Mouse (Mus musculus): ENCODE data around the gene C330021F23Rik. TPM values are rescaled to one million over a fixed set of nuclear protein-coding genes. Genes with fewer than 3 reads are reported as not detected.

C330021F23Rik gene
- polyA plus RNA-seq, 1 experiment from 2014 or later: 0.76 TPM

DNA sequence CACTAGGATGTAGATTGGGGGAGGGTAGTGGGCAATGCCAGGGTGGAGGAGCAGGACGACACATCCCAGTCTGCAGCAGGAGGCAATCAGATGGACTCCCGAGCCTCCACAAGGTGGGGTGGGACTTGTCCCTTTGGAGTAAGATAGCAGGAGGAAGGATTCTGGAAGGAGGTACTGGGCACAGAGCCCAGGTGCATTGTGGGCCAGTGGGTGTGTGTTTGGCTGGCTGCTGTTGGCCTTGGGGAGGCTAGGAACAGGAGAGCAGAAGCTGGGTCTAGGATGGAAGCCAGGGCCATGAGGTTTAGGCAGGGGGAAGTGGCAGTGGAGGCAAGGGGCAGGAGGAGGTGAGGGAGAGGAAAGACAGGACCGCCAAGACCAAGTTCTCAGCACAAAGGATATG, 25.7 kb downstream of the C330021F23Rik start:
- H3K9me3 ChIP-seq: no peaks in the 10 kb centered on the region
- H3K4me1 ChIP-seq: peaks cover 14% of the 10 kb centered on the region
- H3K27ac ChIP-seq: no peak overlapping the region
- H3K4me3 ChIP-seq: no peak overlapping the region
- no peak for ATAC-seq (ENCODE audit: insufficient number of reproducible peaks, insufficient read depth, low FRiP score, low TSS enrichment, low read depth)
- H3K36me3 ChIP-seq: peaks cover under 1% of the 10 kb centered on the region; the same call in 1 of the 2 replicates
- no peak overlapping the region for H3K4me2 ChIP-seq
- no peaks in the 10 kb centered on the region for H3K27me3 ChIP-seq
- no peak overlapping the region for H3K9ac ChIP-seq
- WGBS: 79% methylated on average over 3 of the region's 3 CpGs

DNA sequence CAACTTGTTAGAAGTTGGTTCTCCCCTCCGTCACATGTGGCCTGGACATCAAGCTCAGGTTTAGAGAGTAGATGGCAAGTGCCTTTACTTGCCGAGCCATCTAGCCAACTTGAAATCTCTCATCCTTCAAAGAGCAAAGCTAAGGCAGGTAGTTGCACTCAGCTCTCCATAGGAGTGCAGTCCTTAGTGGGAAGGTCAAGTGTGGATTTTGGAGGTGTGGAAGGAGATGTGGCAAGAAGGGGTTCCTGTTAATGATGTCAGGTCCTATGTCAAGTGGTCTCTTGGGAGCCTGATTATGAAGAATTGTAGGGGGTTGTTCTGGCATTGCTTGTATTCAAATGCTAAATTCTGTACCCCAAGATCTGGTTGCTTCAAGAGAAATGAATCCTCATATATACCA, 26.7 kb downstream of the C330021F23Rik start:
- H3K27me3 ChIP-seq: no peaks in the 10 kb centered on the region
- ATAC-seq (ENCODE audit: insufficient number of reproducible peaks, insufficient read depth, low FRiP score, low TSS enrichment, low read depth): no peak
- no peak overlapping the region for H3K4me2 ChIP-seq
- 79% methylated on average over 2 of the region's 2 CpGs for WGBS
- H3K36me3 ChIP-seq: peaks cover 10% of the 10 kb centered on the region; the same call in 1 of the 2 replicates
- H3K9me3 ChIP-seq: no peaks in the 10 kb centered on the region
- H3K9ac ChIP-seq: no peak overlapping the region
- H3K4me3 ChIP-seq: no peak overlapping the region
- H3K27ac ChIP-seq: no peak overlapping the region
- peaks cover 10% of the 10 kb centered on the region for H3K4me1 ChIP-seq

DNA sequence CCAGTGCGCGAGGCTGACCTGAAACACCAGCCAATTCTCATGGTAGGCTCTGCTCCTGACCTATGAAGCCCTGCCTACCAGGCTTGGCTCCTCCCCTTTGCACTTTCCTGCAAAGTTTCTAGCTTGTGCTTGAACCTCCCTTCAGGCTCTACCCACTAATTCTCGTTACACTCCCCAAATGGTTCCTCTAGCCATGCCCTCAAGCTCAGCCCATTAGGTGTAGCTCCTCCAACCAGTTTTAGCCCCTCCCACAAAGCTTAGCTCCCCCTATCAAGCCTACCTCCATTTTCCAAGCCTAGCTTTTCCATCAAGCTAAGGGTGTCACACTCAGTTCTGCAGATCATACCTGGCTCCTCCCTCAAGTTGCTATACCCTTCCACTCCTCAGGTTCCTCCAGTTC, 30.3 kb downstream of the C330021F23Rik start:
- H3K27me3 ChIP-seq: no peaks in the 10 kb centered on the region
- no peak for ATAC-seq (ENCODE audit: insufficient number of reproducible peaks, insufficient read depth, low FRiP score, low TSS enrichment, low read depth)
- no peak overlapping the region for H3K4me3 ChIP-seq
- H3K4me1 ChIP-seq: peaks cover 10% of the 10 kb centered on the region
- H3K9me3 ChIP-seq: no peaks in the 10 kb centered on the region
- H3K4me2 ChIP-seq: no peak overlapping the region
- peaks cover 22% of the 10 kb centered on the region for H3K36me3 ChIP-seq
- H3K9ac ChIP-seq: no peak overlapping the region
- 69% methylated on average over 3 of the region's 3 CpGs for WGBS
- H3K27ac ChIP-seq: no peak overlapping the region

DNA sequence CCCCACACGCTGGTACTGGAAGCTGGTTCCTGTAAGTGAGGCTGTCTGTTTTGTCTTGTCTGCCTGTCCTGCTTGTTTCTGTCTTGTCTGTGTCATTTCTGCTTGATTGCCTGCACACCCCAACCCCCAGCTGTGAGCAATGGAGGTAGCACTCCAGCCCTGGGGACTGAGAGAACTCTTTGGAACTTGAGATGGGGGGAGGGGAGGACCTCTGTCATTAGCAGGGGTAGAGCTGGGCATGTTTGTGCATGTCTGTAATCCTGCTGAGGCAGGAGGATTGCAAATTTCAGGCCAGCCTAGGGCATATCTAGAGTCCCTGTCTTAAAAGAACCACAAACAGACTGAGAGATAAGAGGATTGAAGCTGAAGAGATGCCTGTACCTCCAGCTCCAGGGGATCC, 31.4 kb downstream of the C330021F23Rik start:
- H3K27ac ChIP-seq: no peak overlapping the region
- H3K4me3 ChIP-seq: no peak overlapping the region
- 57% methylated on average over 1 of the region's 1 CpGs for WGBS
- no peak for ATAC-seq (ENCODE audit: insufficient number of reproducible peaks, insufficient read depth, low FRiP score, low TSS enrichment, low read depth)
- H3K27me3 ChIP-seq: no peaks in the 10 kb centered on the region
- H3K9ac ChIP-seq: no peak overlapping the region
- peaks cover 33% of the 10 kb centered on the region for H3K36me3 ChIP-seq
- H3K4me1 ChIP-seq: peaks cover 10% of the 10 kb centered on the region
- no peaks in the 10 kb centered on the region for H3K9me3 ChIP-seq
- no peak overlapping the region for H3K4me2 ChIP-seq

DNA sequence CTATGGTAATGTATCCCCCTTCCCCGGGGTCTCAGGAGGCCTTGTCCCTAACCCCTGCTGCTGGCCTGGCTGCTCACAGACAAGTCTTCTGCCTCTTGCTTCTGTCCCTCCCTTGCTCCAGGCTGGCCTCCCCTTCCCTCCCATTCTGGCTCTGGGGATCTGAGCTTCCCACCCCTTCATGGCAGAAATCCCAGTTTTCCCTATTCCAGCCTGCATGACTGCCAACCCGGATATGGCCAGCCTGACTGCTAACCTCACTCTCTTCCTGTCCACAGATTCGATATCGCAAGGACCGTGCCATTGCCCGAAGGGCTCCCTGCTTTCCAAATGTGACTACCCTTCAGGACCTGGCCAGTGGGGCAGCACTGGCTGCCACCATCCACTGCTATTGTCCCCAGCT, 32.6 kb downstream of the C330021F23Rik start:
- ATAC-seq (ENCODE audit: insufficient number of reproducible peaks, insufficient read depth, low FRiP score, low TSS enrichment, low read depth): no peak
- Histone ChIP-seq H3K9me3 (no peaks in the 10 kb centered on the region), H3K27me3 (no peaks in the 10 kb centered on the region), H3K9ac (no peak overlapping the region), H3K27ac (no peak overlapping the region), H3K4me2 (no peak overlapping the region), H3K36me3 (peaks cover 37% of the 10 kb centered on the region), H3K4me3 (no peak overlapping the region), H3K4me1 (no peaks in the 10 kb centered on the region)
- WGBS: 88% methylated on average over 6 of the region's 6 CpGs

DNA sequence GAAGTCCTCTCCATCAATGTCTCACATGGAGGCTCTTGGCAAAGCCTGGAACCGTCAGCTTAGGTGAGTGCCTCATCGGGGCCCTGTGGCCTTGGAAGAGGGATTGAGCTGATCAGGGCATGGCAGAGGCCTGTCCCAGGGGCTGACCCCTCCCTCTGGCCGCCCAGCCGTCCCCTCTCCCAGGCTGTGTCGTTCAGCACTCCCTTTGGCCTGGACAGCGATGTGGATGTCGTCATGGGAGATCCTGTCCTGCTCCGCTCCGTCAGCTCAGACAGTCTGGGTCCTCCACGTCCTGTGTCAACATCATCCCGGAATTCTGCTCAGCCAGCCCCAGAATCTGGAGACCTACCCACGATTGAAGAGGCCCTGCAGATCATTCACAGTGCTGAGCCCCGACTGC, 35.6 kb downstream of the C330021F23Rik start:
- no peak for ATAC-seq (ENCODE audit: insufficient number of reproducible peaks, insufficient read depth, low FRiP score, low TSS enrichment, low read depth)
- H3K36me3 ChIP-seq: peaks cover 60% of the 10 kb centered on the region
- H3K9me3 ChIP-seq: no peaks in the 10 kb centered on the region
- no peak overlapping the region for H3K9ac ChIP-seq
- no peak overlapping the region for H3K4me2 ChIP-seq
- no peaks in the 10 kb centered on the region for H3K27me3 ChIP-seq
- 77% methylated on average over 13 of the region's 13 CpGs for WGBS
- H3K27ac ChIP-seq: no peak overlapping the region
- H3K4me1 ChIP-seq: no peaks in the 10 kb centered on the region
- H3K4me3 ChIP-seq: no peak overlapping the region

DNA sequence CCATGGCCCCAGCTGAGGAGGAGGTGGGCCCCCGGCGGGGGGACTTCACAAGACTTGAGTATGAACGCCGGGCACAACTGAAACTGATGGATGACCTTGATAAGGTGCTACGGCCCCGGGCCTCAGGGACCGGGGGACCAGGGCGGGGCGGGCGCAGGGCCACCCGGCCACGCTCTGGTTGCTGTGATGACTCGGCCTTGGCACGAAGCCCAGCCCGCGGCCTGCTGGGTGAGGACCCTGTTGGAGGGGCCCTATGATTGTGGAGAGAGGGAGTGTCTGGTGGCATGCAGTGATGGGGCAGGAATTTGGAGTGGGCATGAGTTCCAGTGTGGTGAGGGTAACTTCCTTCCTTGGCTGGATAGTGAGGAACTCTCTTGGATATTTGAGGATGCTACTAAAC, 38.8 kb downstream of the C330021F23Rik start:
- no peaks in the 10 kb centered on the region for H3K27me3 ChIP-seq
- H3K36me3 ChIP-seq: peaks cover 79% of the 10 kb centered on the region
- ATAC-seq (ENCODE audit: insufficient number of reproducible peaks, insufficient read depth, low FRiP score, low TSS enrichment, low read depth): no peak
- H3K4me2 ChIP-seq: no peak overlapping the region
- H3K4me3 ChIP-seq: no peak overlapping the region
- H3K27ac ChIP-seq: no peak overlapping the region
- H3K9me3 ChIP-seq: no peaks in the 10 kb centered on the region
- H3K4me1 ChIP-seq: peaks cover 8% of the 10 kb centered on the region
- no peak overlapping the region for H3K9ac ChIP-seq
- WGBS: 83% methylated on average over 16 of the region's 16 CpGs

DNA sequence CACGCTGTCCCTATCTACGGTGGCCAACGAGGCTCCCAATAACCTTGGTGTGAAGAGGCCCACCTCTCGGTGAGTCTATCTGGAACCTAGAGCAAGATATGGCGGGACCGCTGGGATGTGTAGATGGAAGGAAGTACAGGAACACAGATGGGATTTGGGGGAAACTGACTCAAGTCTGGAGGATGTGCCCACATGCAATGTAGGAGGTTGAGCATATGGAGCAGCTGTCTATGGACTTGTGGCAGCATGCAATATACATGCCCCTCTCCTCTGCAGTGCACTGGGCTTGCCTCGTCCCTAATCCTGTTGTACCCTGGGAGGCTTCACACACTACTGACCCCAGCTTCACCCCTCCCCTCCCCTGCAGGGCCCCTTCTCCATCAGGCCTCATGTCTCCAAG, 40.0 kb downstream of the C330021F23Rik start:
- ATAC-seq (ENCODE audit: insufficient number of reproducible peaks, insufficient read depth, low FRiP score, low TSS enrichment, low read depth): no peak
- 88% methylated on average over 7 of the region's 7 CpGs for WGBS
- Histone ChIP-seq H3K27ac (no peak overlapping the region), H3K4me1 (peaks cover 8% of the 10 kb centered on the region), H3K4me2 (no peak overlapping the region), H3K4me3 (no peak overlapping the region), H3K9ac (no peak overlapping the region), H3K9me3 (no peaks in the 10 kb centered on the region), H3K27me3 (no peaks in the 10 kb centered on the region), H3K36me3 (peaks cover 84% of the 10 kb centered on the region)

DNA sequence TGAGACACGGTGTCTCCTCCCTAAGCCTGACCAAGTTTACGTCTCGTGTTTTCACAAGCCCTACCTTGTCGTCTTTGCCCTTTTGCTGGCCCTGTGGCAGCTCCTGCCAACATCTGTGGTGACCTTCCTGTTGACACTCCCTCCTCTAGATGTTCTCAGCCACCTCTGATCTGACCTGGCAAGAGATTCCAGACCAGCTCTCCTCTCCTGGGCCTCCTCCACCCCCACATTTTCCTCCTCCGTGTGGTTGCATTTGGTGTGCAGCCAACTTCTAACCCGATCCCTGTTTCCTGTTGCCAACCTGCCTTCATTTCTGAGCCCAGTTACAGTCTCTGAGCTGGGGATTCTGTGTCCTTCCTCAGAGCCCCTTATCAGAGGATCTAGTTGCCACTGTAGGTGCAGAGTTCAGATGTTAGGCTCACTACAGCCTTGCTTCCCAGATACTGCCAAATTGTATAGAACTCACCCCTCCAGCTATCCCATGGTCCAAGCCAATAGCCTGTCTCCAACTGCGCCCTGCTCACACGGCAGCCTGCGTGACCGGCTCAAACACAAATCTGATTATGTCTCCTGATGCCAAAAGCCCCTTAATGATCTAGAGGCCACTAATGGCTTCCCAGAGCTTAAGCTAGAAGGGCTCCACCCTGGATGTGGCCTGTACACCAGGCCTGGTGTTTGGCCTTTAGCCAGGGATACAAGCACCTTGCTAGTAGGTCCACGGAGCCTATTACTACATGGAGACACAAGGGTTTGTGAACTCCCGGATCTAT, 41.4 kb downstream of the C330021F23Rik start:
- Histone ChIP-seq H3K36me3 (peaks cover 85% of the 10 kb centered on the region), H3K9ac (no peak overlapping the region), H3K9me3 (no peaks in the 10 kb centered on the region), H3K4me3 (no peak overlapping the region), H3K4me2 (no peak overlapping the region), H3K27ac (peak overlapping the region; percentile 45; the same call in 1 of the 2 replicates), H3K27me3 (no peaks in the 10 kb centered on the region), H3K4me1 (peaks cover 8% of the 10 kb centered on the region)
- ATAC-seq (ENCODE audit: insufficient number of reproducible peaks, insufficient read depth, low FRiP score, low TSS enrichment, low read depth): no peak
- 70% methylated on average over 12 of the region's 12 CpGs for WGBS

DNA sequence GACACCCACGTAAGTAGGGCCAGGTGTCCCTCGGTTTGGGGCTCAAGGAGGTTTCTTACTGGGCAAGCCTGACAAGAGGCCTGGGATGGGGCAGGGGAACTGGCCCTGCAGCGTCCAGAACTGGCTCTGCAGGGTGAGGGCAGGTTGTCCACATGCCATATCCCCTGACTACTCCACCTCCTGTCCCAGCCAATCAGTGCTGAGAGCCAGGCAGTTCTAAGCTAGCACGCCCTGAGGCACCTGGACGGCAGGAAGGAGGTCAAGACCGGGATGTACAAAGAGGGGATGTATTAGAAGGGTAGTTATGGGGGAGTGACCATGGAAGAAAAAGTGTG, 42.0 kb downstream of the C330021F23Rik start:
- no peak overlapping the region for H3K4me3 ChIP-seq
- no peaks in the 10 kb centered on the region for H3K27me3 ChIP-seq
- H3K9ac ChIP-seq: no peak overlapping the region
- H3K27ac ChIP-seq: peak overlapping the region; percentile 45; the same call in 1 of the 2 replicates
- ATAC-seq (ENCODE audit: insufficient number of reproducible peaks, insufficient read depth, low FRiP score, low TSS enrichment, low read depth): no peak
- 58% methylated on average over 6 of the region's 6 CpGs for WGBS
- H3K9me3 ChIP-seq: no peaks in the 10 kb centered on the region
- no peak overlapping the region for H3K4me2 ChIP-seq
- H3K36me3 ChIP-seq: peaks cover 86% of the 10 kb centered on the region
- H3K4me1 ChIP-seq: peaks cover 8% of the 10 kb centered on the region

DNA sequence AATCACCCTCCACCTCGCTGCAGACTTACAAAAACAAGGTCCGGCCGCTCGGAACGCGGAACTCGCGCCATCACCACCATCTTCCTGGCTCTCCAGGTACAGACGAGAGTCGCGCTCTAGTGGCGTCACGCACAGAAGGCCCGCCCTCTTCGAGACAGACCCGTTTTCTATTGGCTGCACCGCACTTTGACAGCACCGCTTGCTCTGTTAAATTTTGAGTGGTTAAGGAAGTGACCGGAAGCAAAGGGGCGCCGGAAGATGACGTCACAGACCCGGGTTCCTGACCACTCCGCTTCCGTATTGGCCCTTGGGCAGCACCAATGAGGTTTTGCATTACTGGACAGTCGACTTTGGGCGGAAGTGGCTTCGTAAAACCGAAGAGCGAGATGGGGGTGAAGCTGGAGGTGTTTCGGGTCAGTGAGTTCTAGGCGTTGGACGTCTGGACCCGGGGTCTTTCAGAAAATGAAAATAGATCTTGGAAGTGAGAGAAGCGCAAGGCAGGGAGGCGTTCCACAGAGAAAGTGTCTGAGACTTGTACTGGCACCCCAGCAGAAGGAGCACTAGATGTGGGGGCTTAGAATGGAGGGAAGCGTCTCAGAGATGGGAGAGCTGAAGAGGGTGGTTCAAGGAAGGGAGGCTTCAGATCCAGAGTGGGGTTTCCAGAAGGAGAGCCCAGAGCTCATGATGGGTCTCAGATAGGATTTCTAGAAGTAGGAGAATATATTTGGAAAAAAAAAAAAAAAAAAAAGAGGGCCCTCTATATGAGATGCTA, 53.6 kb downstream of the C330021F23Rik start, which contains the start of the genes Xab2 and Pet100:
Gene Xab2 (minus strand): TSS at position 118 of the 772 bp plus-strand sequence.
Gene Pet100 (plus strand): TSS at position 350 of the 772 bp plus-strand sequence.
- WGBS: under 1% methylated on average over 37 of the region's 37 CpGs
- no peak within 1 kb of the TSS for H3K27ac ChIP-seq
- H3K27me3 ChIP-seq: no peaks in the 10 kb centered on the region
- H3K9me3 ChIP-seq: no peaks in the 10 kb centered on the region
- peak within 1 kb of the TSS; percentile 80 for H3K4me2 ChIP-seq
- peak within 1 kb of the TSS; percentile 79 for H3K4me3 ChIP-seq
- H3K9ac ChIP-seq: peak within 1 kb of the TSS; percentile 79
- peaks cover 18% of the 10 kb centered on the region for H3K4me1 ChIP-seq
- H3K36me3 ChIP-seq: peaks cover 23% of the 10 kb centered on the region
- ATAC-seq (ENCODE audit: insufficient number of reproducible peaks, insufficient read depth, low FRiP score, low TSS enrichment, low read depth): peak; percentile 95

DNA sequence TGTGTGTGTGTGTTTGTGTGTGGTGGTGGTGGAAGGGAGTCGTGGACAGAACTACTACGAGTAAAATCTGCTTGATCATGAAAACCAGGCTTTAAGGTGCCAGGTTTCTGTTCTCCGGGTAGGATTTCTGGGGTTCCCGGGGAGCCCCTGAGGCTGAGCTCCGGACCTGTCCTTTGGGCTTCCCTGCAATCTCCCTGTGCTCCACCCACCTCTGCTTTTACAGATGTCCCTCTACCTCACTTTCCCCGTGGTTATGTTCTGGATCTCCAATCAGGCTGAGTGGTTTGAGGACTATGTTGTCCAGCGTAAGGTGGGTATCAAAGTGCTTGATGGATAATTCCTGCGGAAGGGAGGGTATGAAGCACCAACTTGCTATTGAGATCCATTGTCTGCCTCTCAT, 54.3 kb downstream of the C330021F23Rik start:
- 63% methylated on average over 8 of the region's 8 CpGs for WGBS
- no peaks in the 10 kb centered on the region for H3K9me3 ChIP-seq

More for the DNA sequence above, 54.3 kb downstream of the C330021F23Rik start:
- Histone ChIP-seq H3K4me2 (peak overlapping the region; percentile 76), H3K4me1 (peaks cover 18% of the 10 kb centered on the region), H3K9ac (peak overlapping the region; percentile 79), H3K27ac (no peak overlapping the region), H3K36me3 (peaks cover 18% of the 10 kb centered on the region), H3K27me3 (no peaks in the 10 kb centered on the region), H3K4me3 (peak overlapping the region; percentile 79)
- no peak for ATAC-seq (ENCODE audit: insufficient number of reproducible peaks, insufficient read depth, low FRiP score, low TSS enrichment, low read depth)

Data from embryonic facial prominence, embryonic 13.5 days (tissue).